Mouse (Mus musculus) midbrain, postnatal 0 days (tissue): ENCODE results near the gene Cnot3. TPM values are rescaled to one million over a fixed set of nuclear protein-coding genes. Genes with fewer than 3 reads are reported as not detected.
"Not testable (repeated sequence)": the region's sequence is repeated elsewhere in the genome, so short reads cannot be mapped to it uniquely, and the experiment has no call there.

Experiments used
- ATAC-seq: fragments of 200-750 bp; cut with Nextera tagmentation; 2 replicates; pipeline ENCODE4 v1.8.0; 2017; ENCODE audit warnings: moderate number of reproducible peaks, mild to moderate bottlenecking, moderate TSS enrichment, moderate library complexity; ENCODE audit not compliant: low FRiP score
- DNase-seq: peaks from one replicate; pipeline ENCODE4 v3.0.0-alpha.2; 2015; ENCODE audit warnings: low spot score
- H3K27ac ChIP-seq: fragments of 300-500 bp; sonication (generic); 2 replicates; pipeline ENCODE4 v1.5.1; 2014; ENCODE audit warnings: low read depth, mild to moderate bottlenecking, low read length, mixed read lengths
- H3K27me3 ChIP-seq: fragments of 300-500 bp; sonication (generic); 2 replicates; pipeline ENCODE4 v1.6.1; 2014; ENCODE audit warnings: low read length, control low read depth, mixed read lengths; ENCODE audit not compliant: insufficient read depth
- H3K36me3 ChIP-seq: fragments of 300-500 bp; sonication (generic); 2 replicates; pipeline ENCODE4 v1.6.1; 2014; ENCODE audit warnings: low read length, control low read depth, mixed read lengths; ENCODE audit not compliant: insufficient read depth
- H3K4me1 ChIP-seq: fragments of 300-500 bp; sonication (generic); 2 replicates; pipeline ENCODE4 v1.6.1; 2014; ENCODE audit warnings: mild to moderate bottlenecking, control low read depth, antibody characterized with exemption, low read length, mixed read lengths; ENCODE audit not compliant: insufficient read depth
- H3K4me2 ChIP-seq: fragments of 300-500 bp; sonication (generic); 2 replicates; pipeline ENCODE4 v1.6.1; 2014; ENCODE audit warnings: low read depth, mild to moderate bottlenecking, low read length, mixed read lengths; ENCODE audit not compliant: poor library complexity, severe bottlenecking
- H3K4me3 ChIP-seq: fragments of 300-500 bp; sonication (generic); 2 replicates; pipeline ENCODE4 v1.5.1; 2014; ENCODE audit warnings: low read depth, mild to moderate bottlenecking, low read length, moderate library complexity
- H3K9ac ChIP-seq: fragments of 300-500 bp; sonication (generic); replicated peaks from 2 replicates; pipeline ENCODE4 v1.6.1; 2014; ENCODE audit warnings: mild to moderate bottlenecking, low read length, moderate library complexity, mixed read lengths; ENCODE audit not compliant: poor library complexity, severe bottlenecking
- H3K9me3 ChIP-seq: fragments of 300-500 bp; sonication (generic); 2 replicates; pipeline ENCODE4 v1.6.1; 2016; ENCODE audit warnings: low read length, control low read depth
- CTCF ChIP-seq: IDR thresholded peaks from 2 replicates; pipeline ENCODE4 v1.5.1; 2016; ENCODE audit warnings: antibody characterized with exemption, mild to moderate bottlenecking
- WGBS: fragments of 180-500 bp; shearing (Covaris S2); extraction: QIAGEN DNeasy Blood & Tissue Kit; methylation state at CpG from one replicate; pipeline ENCODE4 v1.1.7; 2014; 5-methylcytosine and 5-hydroxymethylcytosine counted together
- polyA plus RNA-seq: library from polyadenylated mRNA; unstranded; fragments of >200 nt; fragmentation: Nextera tagmentation; extraction: Ambion mirVana; gene quantifications from 2 replicates; pipeline ENCODE4 v1.2.1, GENCODE M21; 2015
- total RNA-seq: library from RNA; depleted of rRNA; stranded (reverse); fragments of >200 nt; gene quantifications from 2 replicates; pipeline ENCODE4 v1.2.3, GENCODE M21; 2014

Cnot3 gene
- total and polyA plus RNA-seq, 2 experiments from 2014 or later = 23.3 to 32.6 TPM

DNA sequence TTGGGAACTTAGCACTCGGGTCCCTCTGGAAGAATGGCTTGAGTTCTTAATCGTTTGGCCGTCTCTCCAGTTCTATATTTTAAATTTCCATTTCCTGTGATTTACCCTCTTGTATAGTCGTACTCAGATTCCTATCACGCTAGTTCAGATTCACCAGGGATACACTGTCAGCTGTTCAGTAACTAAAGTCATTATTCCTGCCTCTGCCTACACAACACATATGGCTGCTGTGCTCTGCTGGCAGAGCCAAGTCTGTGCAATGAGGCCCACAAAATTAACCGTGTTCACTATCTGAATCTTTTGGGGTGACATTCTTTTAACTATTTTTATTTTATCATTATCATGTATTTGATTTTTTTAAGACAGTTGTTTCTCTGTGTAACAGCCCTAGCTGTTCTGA, 53.4 kb downstream of the Cnot3 start:
- Histone ChIP-seq H3K27ac (no peak overlapping the region), H3K9me3 (no peaks in the 10 kb centered on the region), H3K27me3 (no peaks in the 10 kb centered on the region), H3K4me3 (no peak overlapping the region), H3K36me3 (peaks cover 4% of the 10 kb centered on the region), H3K9ac (no peak overlapping the region), H3K4me2 (no peak overlapping the region), H3K4me1 (no peaks in the 10 kb centered on the region)
- ATAC-seq (no peak), DNase-seq (no peak)
- whole genome bisulfite sequencing = 97% methylated on average over 6 of the region's 6 CpGs
- no peak for TF ChIP-seq CTCF

DNA sequence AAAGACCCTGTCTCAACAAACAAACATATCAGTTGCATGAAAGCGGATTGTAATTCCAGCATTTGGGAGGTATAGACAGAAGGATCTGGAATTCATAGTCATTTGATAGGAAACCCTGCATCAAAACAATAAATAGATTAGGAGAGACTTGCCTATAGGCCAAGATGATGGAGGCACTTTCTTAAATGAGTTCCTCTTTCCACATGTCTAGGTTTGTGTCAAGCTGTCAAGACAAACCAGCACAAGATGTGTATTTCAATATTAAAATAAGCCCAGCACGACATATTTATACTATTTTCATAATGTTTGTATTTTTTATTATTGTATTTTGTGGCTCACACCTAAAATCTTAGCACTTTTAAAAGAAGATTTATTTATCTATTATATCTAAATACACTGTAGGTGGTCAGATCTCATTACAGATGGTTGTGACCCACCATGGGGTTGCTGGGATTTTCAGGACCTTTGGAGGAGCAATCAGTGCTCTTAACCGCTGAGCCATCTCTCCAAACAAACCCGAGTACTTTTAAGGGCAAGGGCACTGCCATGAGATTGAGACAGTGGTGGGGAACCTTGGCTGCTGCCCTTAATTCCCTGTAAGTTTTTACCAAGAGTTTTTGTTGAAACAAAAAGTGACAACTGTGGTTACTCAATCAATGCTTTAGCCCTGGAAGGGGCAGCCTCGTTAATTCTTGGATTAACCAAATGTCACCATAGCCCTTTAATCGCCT, 58.2 kb downstream of the Cnot3 start:
- no peak overlapping the region for H3K9ac ChIP-seq
- peak overlapping the region; percentile 84 for H3K27ac ChIP-seq
- no peaks in the 10 kb centered on the region for H3K9me3 ChIP-seq
- peaks cover 7% of the 10 kb centered on the region; the same call in 1 of the 2 replicates for H3K4me1 ChIP-seq
- TF ChIP-seq CTCF = no peak
- H3K27me3 ChIP-seq = no peaks in the 10 kb centered on the region
- H3K36me3 ChIP-seq = peaks cover 4% of the 10 kb centered on the region; the same call in 1 of the 2 replicates
- peak overlapping the region; percentile 59 for H3K4me3 ChIP-seq
- DNase-seq = no peak
- 25% methylated on average over 6 of the region's 6 CpGs for WGBS
- peak overlapping the region; percentile 81 for H3K4me2 ChIP-seq
- ATAC-seq = peak; percentile 51

DNA sequence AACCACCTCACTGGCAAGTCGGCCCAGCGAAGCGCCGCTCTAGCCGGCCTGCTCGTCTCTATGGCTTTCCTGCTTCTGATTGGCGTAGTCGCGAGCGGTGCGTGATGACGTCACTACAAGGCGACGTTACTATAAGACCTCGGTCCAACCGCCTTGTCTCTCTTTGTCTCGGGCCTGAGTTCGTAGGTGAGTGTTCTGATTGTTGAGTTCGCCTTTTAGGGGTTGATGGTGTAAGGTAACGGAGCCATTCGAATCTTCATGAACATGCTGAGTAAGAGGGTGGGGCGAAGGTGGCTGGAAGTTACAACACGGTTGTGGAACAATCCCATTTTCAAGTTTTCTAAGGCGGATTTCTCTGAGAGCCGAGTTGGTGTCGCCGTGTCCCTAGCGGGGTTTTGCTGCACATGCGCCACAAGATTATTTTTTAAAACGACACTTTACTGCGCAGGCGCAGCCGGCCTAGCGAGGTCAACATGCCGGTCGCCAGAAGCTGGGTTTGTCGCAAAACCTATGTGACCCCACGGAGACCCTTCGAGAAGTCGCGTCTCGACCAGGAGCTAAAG, 58.9 kb downstream of the Cnot3 start, which contains the start of gene Rps9:
Rps9 (plus strand) TSS at position 115 of the 563 bp plus-strand sequence.
- H3K36me3 ChIP-seq = peaks cover 4% of the 10 kb centered on the region; the same call in 1 of the 2 replicates
- under 1% methylated on average over 42 of the region's 42 CpGs for WGBS
- peak within 1 kb of the TSS; percentile 76 for H3K9ac ChIP-seq
- TF ChIP-seq CTCF = peak; percentile 51
- no peaks in the 10 kb centered on the region for H3K27me3 ChIP-seq
- H3K27ac ChIP-seq = peak within 1 kb of the TSS; percentile 84
- peak within 1 kb of the TSS; percentile 81 for H3K4me2 ChIP-seq
- peak; percentile 99 for DNase-seq
- H3K4me3 ChIP-seq = peak within 1 kb of the TSS; percentile 59
- H3K4me1 ChIP-seq = peaks cover 7% of the 10 kb centered on the region; the same call in 1 of the 2 replicates
- peak; percentile 96 for ATAC-seq
- no peaks in the 10 kb centered on the region for H3K9me3 ChIP-seq

DNA sequence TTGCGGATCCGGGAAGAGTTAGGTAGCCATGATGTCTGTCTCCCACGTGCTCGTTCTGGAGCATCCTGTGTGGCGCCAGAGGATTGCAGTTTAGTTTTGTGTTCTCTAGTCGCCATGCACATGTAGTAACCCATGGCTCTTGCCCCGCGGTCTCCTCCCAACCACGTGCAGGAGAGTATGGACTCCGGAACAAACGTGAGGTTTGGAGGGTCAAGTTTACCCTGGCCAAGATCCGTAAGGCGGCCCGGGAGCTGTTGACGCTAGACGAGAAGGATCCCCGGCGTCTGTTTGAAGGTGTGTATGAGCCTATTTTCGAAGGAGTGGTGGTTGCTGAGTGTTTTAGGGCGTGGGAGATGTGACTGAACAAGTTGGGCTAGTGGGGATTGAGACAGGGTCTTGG, 59.4 kb downstream of the Cnot3 start:
- no peak for TF ChIP-seq CTCF
- Histone ChIP-seq H3K9ac (peak overlapping the region; percentile 76), H3K4me3 (peak overlapping the region; percentile 59), H3K27me3 (no peaks in the 10 kb centered on the region), H3K9me3 (no peaks in the 10 kb centered on the region), H3K4me1 (peaks cover 7% of the 10 kb centered on the region; the same call in 1 of the 2 replicates), H3K36me3 (peaks cover 4% of the 10 kb centered on the region; the same call in 1 of the 2 replicates), H3K27ac (peak overlapping the region; percentile 84), H3K4me2 (peak overlapping the region; percentile 81)
- DNase-seq = no peak
- WGBS = under 1% methylated on average over 20 of the region's 20 CpGs
- peak; percentile 78 for ATAC-seq

DNA sequence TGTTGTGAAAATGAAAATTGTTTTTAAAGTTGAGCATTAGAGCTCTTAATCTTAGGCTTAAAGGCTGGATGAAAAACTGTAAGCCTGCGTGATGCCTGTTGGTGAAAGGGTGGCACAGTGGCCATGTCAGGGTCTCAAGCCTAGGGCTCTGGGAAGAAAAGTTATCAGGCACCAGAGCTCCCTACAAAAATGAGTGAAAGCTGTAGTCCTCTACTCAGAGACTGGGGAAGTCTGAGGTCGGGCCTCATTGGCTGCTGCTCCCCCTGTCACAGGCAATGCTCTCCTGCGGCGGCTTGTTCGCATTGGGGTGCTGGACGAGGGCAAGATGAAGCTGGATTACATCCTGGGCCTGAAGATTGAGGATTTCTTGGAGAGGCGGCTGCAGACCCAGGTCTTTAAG, 60.4 kb downstream of the Cnot3 start:
- H3K27ac ChIP-seq, H3K36me3 ChIP-seq, H3K4me1 ChIP-seq, H3K27me3 ChIP-seq, DNase-seq, ATAC-seq, H3K9me3 ChIP-seq: not testable (repeated sequence)
- peak overlapping the region; percentile 76 for H3K9ac ChIP-seq
- H3K4me3 ChIP-seq = peak overlapping the region; percentile 59
- peak overlapping the region; percentile 81 for H3K4me2 ChIP-seq
- WGBS = 2% methylated on average over 6 of the region's 7 CpGs

DNA sequence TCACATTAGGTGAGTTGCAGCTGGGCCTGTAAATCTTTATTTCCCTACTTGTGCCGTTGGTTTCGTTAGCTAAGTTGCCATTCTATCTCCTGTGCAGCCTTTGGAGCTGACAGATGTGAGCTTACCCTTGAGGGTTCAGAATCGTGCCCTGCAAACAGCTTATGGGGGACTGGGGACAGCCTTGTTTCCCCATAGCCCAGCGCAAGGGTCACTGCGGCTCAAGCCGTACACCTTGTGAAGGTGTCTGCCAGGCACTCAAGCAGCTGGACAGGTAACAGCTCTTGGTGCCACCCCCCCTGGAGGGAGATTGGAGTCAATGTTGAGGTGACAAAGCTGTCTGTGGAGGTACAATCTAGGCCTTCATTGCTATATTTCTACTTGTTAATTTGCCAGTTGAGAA, 60.8 kb downstream of the Cnot3 start:
- WGBS = 36% methylated on average over 6 of the region's 6 CpGs
- DNase-seq (no peak), ATAC-seq (no peak)
- TF ChIP-seq CTCF = no peak
- no peaks in the 10 kb centered on the region for H3K27me3 ChIP-seq
- peak overlapping the region; percentile 81 for H3K4me2 ChIP-seq
- peak overlapping the region; percentile 76 for H3K9ac ChIP-seq
- H3K4me3 ChIP-seq = peak overlapping the region; percentile 59; the same call in 1 of the 2 replicates
- H3K36me3 ChIP-seq = peaks cover 4% of the 10 kb centered on the region; the same call in 1 of the 2 replicates
- no peaks in the 10 kb centered on the region for H3K9me3 ChIP-seq
- H3K4me1 ChIP-seq = peaks cover 7% of the 10 kb centered on the region; the same call in 1 of the 2 replicates
- H3K27ac ChIP-seq = no peak overlapping the region
